Mouse (Mus musculus): ENCODE results near the gene Fam181a.

The Fam181a gene

GRCm38 (mm10) chr12:103310744-103311267 is at the start of gene Fam181a:
Fam181a (plus strand) TSS chr12:103310975.
- no peak for DNase-seq (ENCODE audit: extremely low spot score, low spot score)

- no peak for DNase-seq (ENCODE audit: extremely low spot score, low spot score)
Observed at GRCm38 (mm10) chr12:103262017-103262865, 48.5 kb upstream of the Fam181a start.

- no peak for DNase-seq (ENCODE audit: extremely low spot score, low spot score)
Observed at GRCm38 (mm10) chr12:103266605-103267004, 44.2 kb upstream of the Fam181a start.

GRCm38 (mm10) chr12:103272176-103272575 is 38.6 kb upstream of the Fam181a start:
- DNase-seq (ENCODE audit: extremely low spot score, low spot score), result no peak

GRCm38 (mm10) chr12:103273051-103273450 is 37.7 kb upstream of the Fam181a start:
- no peak for DNase-seq (ENCODE audit: extremely low spot score, low spot score)

GRCm38 (mm10) chr12:103273732-103274131 is 37.0 kb upstream of the Fam181a start:
- no peak for DNase-seq (ENCODE audit: extremely low spot score, low spot score)

- no peak for DNase-seq (ENCODE audit: extremely low spot score, low spot score)
Observed at GRCm38 (mm10) chr12:103276422-103276821, 34.4 kb upstream of the Fam181a start.

GRCm38 (mm10) chr12:103281491-103281890 is 29.3 kb upstream of the Fam181a start:
- DNase-seq (ENCODE audit: extremely low spot score, low spot score), result no peak

- DNase-seq (ENCODE audit: extremely low spot score, low spot score), result no peak
Observed at GRCm38 (mm10) chr12:103281912-103282311, 28.9 kb upstream of the Fam181a start.

GRCm38 (mm10) chr12:103282936-103283335 is 27.8 kb upstream of the Fam181a start:
- DNase-seq (ENCODE audit: extremely low spot score, low spot score), result no peak

GRCm38 (mm10) chr12:103283411-103283810 is 27.4 kb upstream of the Fam181a start:
- DNase-seq (ENCODE audit: extremely low spot score, low spot score), result no peak

- no peak for DNase-seq (ENCODE audit: extremely low spot score, low spot score)
Observed at GRCm38 (mm10) chr12:103287276-103287675, 23.5 kb upstream of the Fam181a start.

GRCm38 (mm10) chr12:103292366-103292765 is 18.4 kb upstream of the Fam181a start:
- no peak for DNase-seq (ENCODE audit: extremely low spot score, low spot score)

- no peak for DNase-seq (ENCODE audit: extremely low spot score, low spot score)
Observed at GRCm38 (mm10) chr12:103296292-103296691, 14.5 kb upstream of the Fam181a start.

GRCm38 (mm10) chr12:103300493-103300892 is 10.3 kb upstream of the Fam181a start:
- DNase-seq (ENCODE audit: extremely low spot score, low spot score), result no peak

- peak; percentile 70 for DNase-seq (ENCODE audit: extremely low spot score, low spot score)
Observed at GRCm38 (mm10) chr12:103301645-103302044, 9.1 kb upstream of the Fam181a start.

- DNase-seq (ENCODE audit: extremely low spot score, low spot score), result no peak
Observed at GRCm38 (mm10) chr12:103302960-103303359, 7.8 kb upstream of the Fam181a start.

- DNase-seq (ENCODE audit: extremely low spot score, low spot score), result no peak
Observed at GRCm38 (mm10) chr12:103306224-103306623, 4.6 kb upstream of the Fam181a start.

GRCm38 (mm10) chr12:103306720-103307119 is 4.1 kb upstream of the Fam181a start:
- DNase-seq (ENCODE audit: extremely low spot score, low spot score), result peak; percentile 63

- no peak for DNase-seq (ENCODE audit: extremely low spot score, low spot score)
Observed at GRCm38 (mm10) chr12:103311921-103312320, 1.1 kb downstream of the Fam181a start.

- no peak for DNase-seq (ENCODE audit: extremely low spot score, low spot score)
Observed at GRCm38 (mm10) chr12:103313274-103313673, 2.5 kb downstream of the Fam181a start.

- peak; percentile 63 for DNase-seq (ENCODE audit: extremely low spot score, low spot score)
Observed at GRCm38 (mm10) chr12:103313871-103314639, 3.3 kb downstream of the Fam181a start.

Data from neural tube, embryonic 10.5 days (tissue).